Comparison of ENCODE assay signal across 11 mouse cellular contexts in the genomic region with DNA sequence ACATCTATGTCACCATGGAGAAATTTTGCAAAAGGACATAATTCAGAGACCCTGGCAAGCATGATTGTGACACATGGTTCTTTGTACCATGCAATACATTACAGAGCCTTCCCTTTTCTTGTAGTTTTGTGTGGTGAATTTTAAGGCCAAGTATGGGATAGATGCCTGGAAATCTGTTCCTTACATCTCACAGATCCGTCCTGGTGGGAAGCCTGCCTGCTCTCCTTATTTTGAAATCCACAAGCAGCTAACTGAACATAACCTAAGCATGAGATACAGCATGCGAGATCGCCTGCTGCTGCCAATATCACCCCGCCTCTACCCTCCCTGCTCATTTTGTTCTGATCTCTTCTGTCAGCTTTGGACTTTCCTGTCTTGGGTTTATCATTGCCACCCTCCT.
DNase-seq lines count a peak whose midpoint lies in the region.
"Had no signal": no experiment of that assay in that cellular context is flagged by ENCODE, and none has a peak within 500 bp of the region (broad histone marks: within the 10 kb centered on the region; RNA-seq: fewer than 3 reads in every experiment).

No protein-coding gene starts in this region.

- DNase-seq in cerebellum, adult 11-12 months, result peak; percentile 3
- no peak for DNase-seq in cerebellum, adult 11 months
- DNase-seq in frontal cortex, adult 2 months (ENCODE audit: extremely low spot score in 1 of 2, low spot score in 1 of 2), result peak; percentile 1 to 12
- DNase-seq in frontal cortex, postnatal 10 days (ENCODE audit: low spot score in 2 of 2), result no peak
- peak; percentile 22 to 34 for DNase-seq in cerebellum, postnatal 25 days
- DNase-seq in layer of hippocampus, adult 9-11 months, result peak; percentile 28
- DNase-seq in T-cell, adult 2 months (ENCODE audit: low spot score), result no peak
- DNase-seq in gastrocnemius, adult 8-10 months (ENCODE audit: low spot score in 2 of 2), result no peak
- DNase-seq: adrenal gland, postnatal 14 days; liver, postnatal 0 days; lung, postnatal 4 days had no signal

Comparison
In these comparisons a context has a peak if more than half of its experiments do, and no peak if none do; other contexts are left out.
1. DNase-seq: peak in cerebellum, adult 11-12 months (single experiment), frontal cortex, adult 2 months (2 of 2), cerebellum, postnatal 25 days (2 of 2) and layer of hippocampus, adult 9-11 months (single experiment); none in cerebellum, adult 11 months (single experiment), frontal cortex, postnatal 10 days (0 of 2), T-cell, adult 2 months (single experiment) and gastrocnemius, adult 8-10 months (0 of 2).